Mouse (Mus musculus) stomach, embryonic 14.5 days (tissue): ENCODE measurements around the gene Fut2. TPM values are rescaled to one million over a fixed set of nuclear protein-coding genes. Genes with fewer than 3 reads are reported as not detected.
"Not testable (repeated sequence)": the region's sequence is repeated elsewhere in the genome, so short reads cannot be mapped to it uniquely, and the experiment has no call there.

Experiments
- ATAC-seq: fragments of 200-750 bp; cut with Nextera tagmentation; 2 replicates; pipeline ENCODE4 v1.8.0; 2017; ENCODE audit warnings: low read depth, moderate TSS enrichment; ENCODE audit not compliant: insufficient number of reproducible peaks, insufficient read depth, low FRiP score
- H3K27ac ChIP-seq: fragments of 300-500 bp; sonication (generic); 2 replicates; pipeline ENCODE4 v1.5.1; 2014; ENCODE audit warnings: mild to moderate bottlenecking, low read length, moderate library complexity, mixed read lengths
- H3K27me3 ChIP-seq: fragments of 300-500 bp; sonication (generic); 2 replicates; pipeline ENCODE4 v1.6.1; 2014; ENCODE audit warnings: low read length, control low read depth, mixed read lengths; ENCODE audit not compliant: control insufficient read depth, insufficient read depth
- H3K36me3 ChIP-seq: fragments of 300-500 bp; sonication (generic); 2 replicates; pipeline ENCODE4 v1.6.1; 2014; ENCODE audit warnings: mild to moderate bottlenecking, control low read depth, low read length, moderate library complexity, mixed read lengths; ENCODE audit not compliant: control insufficient read depth, insufficient read depth
- H3K4me1 ChIP-seq: fragments of 300-500 bp; sonication (generic); 2 replicates; pipeline ENCODE4 v1.6.1; 2014; ENCODE audit warnings: low read length, control low read depth, mixed read lengths; ENCODE audit not compliant: control insufficient read depth, insufficient read depth
- H3K4me2 ChIP-seq: fragments of 300-500 bp; sonication (generic); replicated peaks from 2 replicates; pipeline ENCODE4 v1.6.1; 2014; ENCODE audit warnings: low read depth, low read length, control low read depth
- H3K4me3 ChIP-seq: fragments of 300-500 bp; sonication (generic); 2 replicates; pipeline ENCODE4 v1.5.1; 2014; ENCODE audit warnings: low read depth, low read length, control low read depth
- H3K9ac ChIP-seq: fragments of 300-500 bp; sonication (generic); replicated peaks from 2 replicates; pipeline ENCODE4 v1.6.1; 2014; ENCODE audit warnings: low read depth, mild to moderate bottlenecking, control low read depth, low read length, moderate library complexity, mixed read lengths
- H3K9me3 ChIP-seq: fragments of 300-500 bp; sonication (generic); 2 replicates; pipeline ENCODE4 v1.6.1; 2016; ENCODE audit warnings: low read depth, low read length, control low read depth; ENCODE audit not compliant: control insufficient read depth
- WGBS: fragments of 180-500 bp; shearing (Covaris S2); extraction: QIAGEN DNeasy Blood & Tissue Kit; methylation state at CpG from one replicate; pipeline ENCODE4 v1.1.7; 2014; 5-methylcytosine and 5-hydroxymethylcytosine counted together
- polyA plus RNA-seq: library from polyadenylated mRNA; unstranded; fragments of >200 nt; fragmentation: Nextera tagmentation; extraction: Ambion mirVana; gene quantifications from 2 replicates; pipeline ENCODE4 v1.2.1, GENCODE M21; 2014

Fut2 gene
- polyA plus RNA-seq, 1 experiment from 2014 or later, result 6.1 TPM

DNA sequence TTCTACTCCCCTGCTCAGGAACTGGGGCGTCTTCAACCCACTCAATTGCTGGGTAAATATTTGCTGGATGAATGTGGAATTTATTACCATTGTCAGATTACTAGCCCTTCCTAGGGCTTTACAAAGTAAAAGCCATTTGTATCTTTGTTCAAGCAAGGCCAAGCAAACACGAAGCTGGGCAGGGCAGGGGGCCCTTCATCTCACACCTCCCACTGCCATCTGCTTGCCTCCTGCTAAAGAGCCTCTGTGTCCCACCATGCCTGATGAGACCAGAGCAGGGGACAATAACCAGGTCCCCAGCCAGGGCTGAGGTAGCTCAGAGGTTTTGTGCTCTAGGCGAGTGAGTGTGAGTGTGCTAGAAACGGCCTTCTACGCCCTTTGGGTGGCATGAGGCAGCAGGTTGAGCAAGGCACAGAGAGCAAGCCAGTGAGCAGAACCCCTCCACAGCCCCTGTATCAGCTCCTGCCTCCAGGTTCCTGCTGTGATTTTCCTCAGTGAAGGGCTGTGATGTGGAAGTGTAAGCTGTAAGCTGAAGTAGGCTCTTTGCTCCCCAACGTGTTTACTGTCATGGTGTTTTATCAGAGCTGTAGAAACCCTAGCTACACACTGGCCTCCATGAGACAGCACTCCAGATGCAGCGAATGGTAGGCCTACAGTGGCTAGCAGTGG, 11.6 kb upstream of the Fut2 start:
- Histone ChIP-seq H3K9me3 (no peaks in the 10 kb centered on the region), H3K27ac (0 out of 2 replicates have a peak overlapping the region, but pooled peaks have one; percentile 10), H3K27me3 (no peaks in the 10 kb centered on the region), H3K9ac (no peak overlapping the region), H3K4me1 (peaks cover 6% of the 10 kb centered on the region; the same call in 1 of the 2 replicates), H3K36me3 (no peaks in the 10 kb centered on the region), H3K4me2 (no peak overlapping the region), H3K4me3 (no peak overlapping the region)
- ATAC-seq, result peak; percentile 62
- 50% methylated on average over 7 of the region's 7 CpGs for WGBS

DNA sequence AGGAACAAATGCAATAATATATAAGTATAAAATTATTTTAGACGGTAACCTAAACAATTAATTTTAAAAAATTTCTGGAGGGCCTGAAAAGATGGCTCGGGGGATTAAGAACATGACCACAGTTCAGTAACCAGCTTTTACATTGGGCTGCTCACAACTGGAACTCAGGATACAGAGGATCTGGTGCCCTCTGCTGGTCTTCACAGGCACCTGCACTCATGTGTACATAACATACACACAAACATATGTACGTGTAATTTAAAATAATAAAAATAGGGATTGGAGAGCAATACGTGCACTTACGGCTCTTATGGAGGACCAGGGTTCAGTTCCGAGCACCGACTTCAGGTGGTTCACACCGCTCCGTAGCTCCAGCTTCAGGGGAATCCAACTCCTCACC, 2.7 kb upstream of the Fut2 start:
- Histone ChIP-seq H3K4me2 (no peak overlapping the region), H3K27me3 (no peaks in the 10 kb centered on the region), H3K27ac (no peak overlapping the region), H3K4me1 (peaks cover 18% of the 10 kb centered on the region; the same call in 1 of the 2 replicates), H3K9me3 (no peaks in the 10 kb centered on the region), H3K36me3 (no peaks in the 10 kb centered on the region), H3K4me3 (no peak overlapping the region), H3K9ac (no peak overlapping the region)
- ATAC-seq, result no peak
- WGBS, result 94% methylated on average over 9 of the region's 9 CpGs

DNA sequence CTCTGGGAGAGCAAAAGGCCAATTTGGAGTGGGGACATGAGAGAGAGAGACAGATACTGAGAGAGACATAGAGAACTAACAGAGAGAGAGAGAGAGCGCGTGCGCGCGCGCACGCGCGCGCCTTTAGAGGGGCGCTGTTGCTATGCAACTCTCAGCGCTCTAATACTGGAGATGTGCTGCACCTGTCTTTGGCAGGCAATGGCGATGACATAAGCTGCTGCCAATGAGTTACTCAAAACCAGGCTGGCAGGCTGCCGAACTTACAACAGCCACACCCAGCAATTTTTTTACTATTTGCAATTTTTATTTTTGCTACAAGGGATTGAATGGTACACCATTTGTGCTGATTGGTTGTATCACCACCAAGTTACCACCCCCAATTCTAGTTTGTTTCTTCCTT, 1.6 kb upstream of the Fut2 start:
- ATAC-seq, result no peak
- Histone ChIP-seq H3K4me3 (no peak overlapping the region), H3K9me3 (no peaks in the 10 kb centered on the region), H3K27ac (no peak overlapping the region), H3K9ac (no peak overlapping the region), H3K4me1 (peaks cover 18% of the 10 kb centered on the region; the same call in 1 of the 2 replicates), H3K27me3 (no peaks in the 10 kb centered on the region), H3K4me2 (no peak overlapping the region), H3K36me3 (no peaks in the 10 kb centered on the region)
- 76% methylated on average over 14 of the region's 14 CpGs for WGBS

DNA sequence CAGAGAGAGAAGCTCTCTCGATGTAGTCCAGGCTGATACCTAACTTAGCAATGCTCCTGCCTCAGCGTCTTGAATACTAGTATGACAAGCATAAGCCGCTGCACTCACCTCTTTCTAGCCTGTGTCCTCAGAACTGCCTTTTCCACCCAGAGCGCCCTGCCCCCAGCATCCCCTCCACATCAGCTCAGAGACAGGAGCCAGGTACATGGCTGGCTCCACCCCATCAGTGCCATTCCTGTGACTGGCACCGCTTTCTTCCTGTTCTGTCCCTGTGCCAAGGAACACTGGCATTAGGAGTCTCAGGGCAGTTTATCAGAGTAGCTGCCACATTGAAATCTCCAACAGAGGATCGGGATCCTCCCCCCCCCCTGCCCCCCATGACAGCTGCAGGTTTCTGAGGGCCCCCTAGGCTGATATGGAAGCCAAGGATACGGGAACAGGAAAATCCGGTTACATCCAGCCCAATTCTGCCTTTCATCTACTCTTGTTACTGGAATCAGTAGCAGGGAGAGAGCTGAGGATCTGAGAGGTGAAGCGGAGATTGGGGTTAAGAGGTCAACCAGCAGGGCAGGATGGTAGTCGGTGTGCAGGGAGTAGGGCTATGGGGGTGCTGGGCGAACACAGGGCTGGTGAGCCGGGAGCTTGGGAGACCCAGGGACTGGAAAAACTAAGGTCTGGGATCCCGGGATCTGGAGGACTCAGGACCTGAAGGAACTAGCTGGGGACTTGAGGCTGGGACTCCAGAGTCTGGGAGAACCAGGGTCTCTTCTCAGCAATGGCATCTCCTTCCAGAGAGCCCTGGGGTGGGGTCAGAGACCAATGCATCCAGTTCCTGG, 673 bp downstream of the Fut2 start:
- WGBS, result 50% methylated on average over 13 of the region's 13 CpGs
- Histone ChIP-seq H3K9ac (no peak overlapping the region), H3K4me3 (no peak overlapping the region), H3K27ac (no peak overlapping the region), H3K27me3 (no peaks in the 10 kb centered on the region), H3K4me2 (peak overlapping the region; percentile 14; the same call in 1 of the 2 replicates), H3K4me1 (peaks cover 18% of the 10 kb centered on the region; the same call in 1 of the 2 replicates), H3K9me3 (no peaks in the 10 kb centered on the region), H3K36me3 (no peaks in the 10 kb centered on the region)
- peak; percentile 37; the same call in 1 of the 2 replicates for ATAC-seq

DNA sequence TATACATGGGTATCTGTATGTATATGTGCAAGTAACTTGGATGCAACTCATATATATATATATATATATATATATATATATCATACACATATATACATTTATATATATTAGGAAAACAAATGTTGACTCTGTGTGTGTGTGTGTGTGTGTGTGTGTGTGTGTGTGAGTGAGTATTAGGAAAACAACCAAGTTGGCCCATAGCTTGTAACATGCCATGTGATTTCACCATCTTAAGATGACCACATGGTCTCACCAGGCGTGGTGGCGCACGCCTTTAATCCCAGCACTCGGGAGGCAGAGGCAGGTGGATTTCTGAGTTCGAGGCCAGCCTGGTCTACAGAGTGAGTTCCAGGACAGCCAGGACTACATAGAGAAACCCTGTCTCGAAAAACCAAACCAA, 4.5 kb downstream of the Fut2 start:
- not testable (repeated sequence) for H3K4me2 ChIP-seq, H3K4me3 ChIP-seq, H3K27me3 ChIP-seq, H3K4me1 ChIP-seq, H3K9ac ChIP-seq, H3K36me3 ChIP-seq, ATAC-seq, H3K9me3 ChIP-seq, H3K27ac ChIP-seq
- WGBS, result 92% methylated on average over 5 of the region's 6 CpGs

DNA sequence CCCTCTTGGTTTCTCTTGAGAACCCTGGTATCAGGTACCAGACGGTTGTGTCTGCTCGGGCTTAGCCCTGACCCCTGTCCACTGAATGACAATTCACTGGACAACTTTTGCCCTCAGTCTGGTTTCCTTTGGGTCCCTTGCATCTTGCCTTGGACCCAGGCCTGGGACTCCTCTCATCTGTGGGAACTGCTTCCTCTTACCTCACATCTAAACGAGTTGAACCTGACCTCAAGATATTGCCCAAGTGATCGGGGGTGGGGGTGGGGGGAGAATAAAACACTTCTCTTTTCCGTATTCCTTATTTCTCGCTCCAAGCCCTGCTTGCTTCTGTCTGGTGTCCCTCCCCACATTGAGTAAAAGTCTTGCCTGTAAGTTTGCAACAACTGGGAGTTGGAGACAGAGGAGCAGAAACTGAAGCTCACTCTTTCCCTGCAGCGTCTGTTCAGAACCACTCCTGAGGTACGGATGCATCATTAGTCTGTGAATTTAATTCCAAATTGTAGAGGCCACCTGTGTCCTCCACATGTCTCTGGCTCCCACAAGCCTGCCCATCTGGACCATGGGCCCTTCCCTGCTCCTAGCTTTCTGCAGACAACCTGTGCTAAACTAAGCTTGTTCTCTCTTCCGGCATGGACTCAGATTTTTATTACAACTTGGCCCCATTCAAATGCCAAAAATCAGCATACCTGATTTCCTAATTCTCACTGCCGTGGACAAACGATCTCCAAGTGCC, 5.3 kb downstream of the Fut2 start:
- Histone ChIP-seq H3K4me3 (no peak overlapping the region), H3K4me1 (peaks cover 10% of the 10 kb centered on the region; the same call in 1 of the 2 replicates), H3K27ac (no peak overlapping the region), H3K4me2 (no peak overlapping the region), H3K36me3 (no peaks in the 10 kb centered on the region), H3K9me3 (peaks cover 5% of the 10 kb centered on the region; the same call in 1 of the 2 replicates), H3K9ac (no peak overlapping the region), H3K27me3 (no peaks in the 10 kb centered on the region)
- no peak for ATAC-seq
- 77% methylated on average over 11 of the region's 11 CpGs for WGBS

DNA sequence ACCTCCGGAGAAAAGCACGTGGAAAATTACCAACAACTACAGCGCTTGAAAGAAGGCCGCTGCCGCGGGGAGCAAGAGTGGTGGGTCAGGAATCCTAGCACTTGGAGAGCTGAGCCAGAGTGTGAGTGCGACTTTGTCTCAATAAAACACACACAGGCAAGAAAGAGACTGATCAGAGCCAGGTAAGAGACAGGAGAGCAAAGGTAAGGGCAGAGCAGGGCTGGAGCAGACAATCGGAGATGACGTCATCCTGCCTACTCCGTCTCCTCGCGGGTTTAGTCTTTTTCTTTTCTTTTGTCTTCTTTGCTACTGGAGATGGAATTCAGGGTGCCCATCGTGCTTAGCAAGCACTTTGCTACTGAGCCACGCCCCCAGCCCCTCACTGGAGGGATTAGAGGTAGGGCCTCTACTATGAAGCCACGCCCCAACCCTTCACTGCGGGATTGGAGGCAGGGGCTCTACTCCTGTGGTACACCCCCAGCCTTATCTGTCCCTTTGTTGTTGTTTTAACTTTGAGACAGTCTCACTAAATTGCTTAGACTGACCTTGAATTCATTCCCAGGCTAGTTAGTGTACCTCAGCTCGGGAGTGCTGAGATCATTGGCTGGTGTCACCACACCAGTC, 11.7 kb downstream of the Fut2 start:
- Histone ChIP-seq H3K9ac (no peak overlapping the region), H3K27me3 (no peaks in the 10 kb centered on the region), H3K9me3 (peaks cover 5% of the 10 kb centered on the region; the same call in 1 of the 2 replicates), H3K4me2 (peak overlapping the region; percentile 22), H3K27ac (no peak overlapping the region), H3K4me3 (no peak overlapping the region), H3K36me3 (no peaks in the 10 kb centered on the region), H3K4me1 (no peaks in the 10 kb centered on the region)
- peak; percentile 47; the same call in 1 of the 2 replicates for ATAC-seq
- WGBS, result 32% methylated on average over 17 of the region's 17 CpGs

DNA sequence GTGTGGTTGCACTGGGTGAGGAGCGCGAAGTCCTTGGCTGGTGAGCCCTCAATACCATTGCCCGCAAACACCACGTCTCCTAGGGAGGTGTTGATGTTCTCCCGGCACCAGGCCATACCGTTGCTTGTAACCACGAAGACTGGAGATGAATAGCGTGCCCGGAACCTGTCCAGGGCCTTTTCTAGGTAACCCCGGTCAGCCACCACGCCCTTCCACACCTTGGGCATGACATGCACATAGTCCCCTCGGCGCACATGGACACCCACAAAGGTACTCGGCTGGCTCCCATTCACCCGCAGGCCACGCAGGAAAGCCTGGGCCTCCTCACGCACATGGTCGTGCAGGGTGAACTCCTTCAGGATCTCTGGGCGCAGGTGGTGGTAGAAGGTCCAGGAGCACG, 15.7 kb downstream of the Fut2 start:
- not testable (repeated sequence) for H3K9me3 ChIP-seq, H3K4me2 ChIP-seq, H3K4me1 ChIP-seq, H3K9ac ChIP-seq, ATAC-seq, H3K4me3 ChIP-seq, H3K36me3 ChIP-seq, H3K27me3 ChIP-seq, H3K27ac ChIP-seq
- WGBS, result 94% methylated on average over 19 of the region's 20 CpGs
